Mouse (Mus musculus) erythroblast, embryonic 14.5 days (primary cell): ENCODE results near the gene Olfr1281. TPM values are rescaled to one million over a fixed set of nuclear protein-coding genes. Genes with fewer than 3 reads are reported as not detected.
"Not testable (repeated sequence)": the region's sequence is repeated elsewhere in the genome, so short reads cannot be mapped to it uniquely, and the experiment has no call there.

ENCODE experiments used
- H3K27me3 ChIP-seq: 2 replicates; pipeline ENCODE4 v1.6.1; 2012; ENCODE audit warnings: inconsistent platforms; ENCODE audit not compliant: control insufficient read depth
- H3K36me3 ChIP-seq: 2 replicates; pipeline ENCODE4 v1.6.1; 2012; ENCODE audit warnings: mild to moderate bottlenecking, inconsistent platforms; ENCODE audit not compliant: control insufficient read depth
- H3K4me1 ChIP-seq: 2 replicates; pipeline ENCODE4 v1.6.1; 2012; ENCODE audit warnings: inconsistent platforms; ENCODE audit not compliant: control insufficient read depth
- H3K4me3 ChIP-seq: replicated peaks from 2 replicates; pipeline ENCODE3; 2012; ENCODE audit warnings: moderate library complexity, mild to moderate bottlenecking, inconsistent platforms
- H3K9me3 ChIP-seq: 2 replicates; pipeline ENCODE4 v1.6.1; 2012; ENCODE audit warnings: low read length, inconsistent platforms, mixed read lengths; ENCODE audit not compliant: control insufficient read depth
- GATA1 ChIP-seq: IDR thresholded peaks from 2 replicates; pipeline ENCODE4 v1.6.1; 2012; ENCODE audit warnings: low read length, inconsistent platforms, mixed read lengths
- TAL1 ChIP-seq: IDR thresholded peaks from 3 replicates; pipeline ENCODE4 v1.6.1; 2012; ENCODE audit warnings: low read length, inconsistent platforms, mixed read lengths
- polyA plus RNA-seq: library from polyadenylated mRNA; stranded (reverse); fragments of >175 nt; gene quantifications from 2 replicates; pipeline ENCODE4 v1.2.3, GENCODE M21; 2012

Gene Olfr1281
- not detected in 2 replicates for polyA plus RNA-seq

GRCm38 (mm10) chr2:111326220-111326619 is at the start of gene Olfr1281:
TSS of gene Olfr1281 (plus strand) at chr2:111326520.
- Histone ChIP-seq H3K36me3 (no peaks in the 10 kb centered on the region), H3K4me1 (no peaks in the 10 kb centered on the region), H3K4me3 (no peak within 1 kb of the TSS), H3K27me3 (no peaks in the 10 kb centered on the region), H3K9me3 (no peaks in the 10 kb centered on the region)
- no peak for TF ChIP-seq TAL1
- TF ChIP-seq GATA1: no peak

GRCm38 (mm10) chr2:111289836-111290235 is 36.5 kb upstream of the Olfr1281 start, which contains the start of gene Olfr1278:
TSS of gene Olfr1278 (plus strand) at chr2:111290136.
- TF ChIP-seq TAL1: no peak
- no peak for TF ChIP-seq GATA1
- no peaks in the 10 kb centered on the region for H3K36me3 ChIP-seq
- H3K4me1 ChIP-seq: no peaks in the 10 kb centered on the region
- no peaks in the 10 kb centered on the region for H3K27me3 ChIP-seq
- H3K4me3 ChIP-seq: no peak within 1 kb of the TSS
- 0 out of 2 replicates have a peak, but pooled peaks cover 2% of the 10 kb centered on the region for H3K9me3 ChIP-seq

GRCm38 (mm10) chr2:111298541-111298940 is 27.8 kb upstream of the Olfr1281 start:
- H3K4me1 ChIP-seq: no peaks in the 10 kb centered on the region
- no peaks in the 10 kb centered on the region for H3K27me3 ChIP-seq
- H3K36me3 ChIP-seq: no peaks in the 10 kb centered on the region
- no peak overlapping the region for H3K4me3 ChIP-seq
- TF ChIP-seq TAL1: no peak
- TF ChIP-seq GATA1: no peak
- H3K9me3 ChIP-seq: peaks cover 3% of the 10 kb centered on the region; the same call in 1 of the 2 replicates

GRCm38 (mm10) chr2:111300374-111300773 is 25.9 kb upstream of the Olfr1281 start, which contains the start of gene Olfr1279:
TSS of gene Olfr1279 (plus strand) at chr2:111300635.
- Histone ChIP-seq H3K27me3 (no peaks in the 10 kb centered on the region), H3K9me3 (peaks cover 3% of the 10 kb centered on the region; the same call in 1 of the 2 replicates), H3K36me3 (no peaks in the 10 kb centered on the region), H3K4me1 (no peaks in the 10 kb centered on the region), H3K4me3 (no peak within 1 kb of the TSS)
- TF ChIP-seq GATA1: no peak
- TF ChIP-seq TAL1: no peak

GRCm38 (mm10) chr2:111313717-111314116 is 12.6 kb upstream of the Olfr1281 start, which contains the start of gene Olfr1280:
TSS of gene Olfr1280 (plus strand) at chr2:111314017.
- TF ChIP-seq GATA1: no peak
- TF ChIP-seq TAL1: no peak

GRCm38 (mm10) chr2:111333721-111334120 is 7.4 kb downstream of the Olfr1281 start:
- H3K4me1 ChIP-seq, H3K4me3 ChIP-seq, H3K36me3 ChIP-seq, H3K27me3 ChIP-seq, H3K9me3 ChIP-seq: not testable (repeated sequence)

More at GRCm38 (mm10) chr2:111313717-111314116, 12.6 kb upstream of the Olfr1281 start, which contains the start of gene Olfr1280:
- Histone ChIP-seq H3K4me1 (no peaks in the 10 kb centered on the region), H3K27me3 (no peaks in the 10 kb centered on the region), H3K9me3 (no peaks in the 10 kb centered on the region; the same call in 1 of the 2 replicates), H3K36me3 (no peaks in the 10 kb centered on the region), H3K4me3 (no peak within 1 kb of the TSS)

- TF ChIP-seq TAL1 (no peak), GATA1 (no peak)
- H3K4me3 ChIP-seq: no peak within 1 kb of the TSS
- H3K9me3 ChIP-seq: 0 out of 2 replicates have a peak, but pooled peaks cover 2% of the 10 kb centered on the region
- H3K36me3 ChIP-seq: no peaks in the 10 kb centered on the region
- H3K4me1 ChIP-seq: no peaks in the 10 kb centered on the region
- H3K27me3 ChIP-seq: no peaks in the 10 kb centered on the region
Observed at GRCm38 (mm10) chr2:111335976-111336375, 9.7 kb downstream of the Olfr1281 start, which contains the start of gene Olfr1282. TSS of gene Olfr1282 (minus strand) at chr2:111336076.

- TF ChIP-seq GATA1: no peak
- no peak for TF ChIP-seq TAL1
- Histone ChIP-seq H3K4me1 (no peaks in the 10 kb centered on the region), H3K4me3 (no peak within 1 kb of the TSS), H3K9me3 (no peaks in the 10 kb centered on the region), H3K36me3 (no peaks in the 10 kb centered on the region), H3K27me3 (no peaks in the 10 kb centered on the region)
Observed at GRCm38 (mm10) chr2:111366490-111366889, 40.2 kb downstream of the Olfr1281 start, which contains the start of gene Olfr1283. TSS of gene Olfr1283 (plus strand) at chr2:111366790.

- Histone ChIP-seq H3K4me1 (no peaks in the 10 kb centered on the region), H3K27me3 (no peaks in the 10 kb centered on the region), H3K36me3 (no peaks in the 10 kb centered on the region), H3K4me3 (no peak within 1 kb of the TSS), H3K9me3 (peaks cover 4% of the 10 kb centered on the region)
- TF ChIP-seq GATA1 (no peak), TAL1 (no peak)
Observed at GRCm38 (mm10) chr2:111375222-111375621, 48.9 kb downstream of the Olfr1281 start, which contains the start of gene Olfr1284. TSS of gene Olfr1284 (plus strand) at chr2:111375522.

Other genes starting within 250 kb of the Olfr1281 start
- gene Gm13941, start 220.5 kb upstream of the Olfr1281 start, polyA plus RNA-seq: not detected in 2 replicates
- not detected in 2 replicates for gene Gm15130, start 173.6 kb upstream of the Olfr1281 start, polyA plus RNA-seq
- not detected in 2 replicates for gene 4930430A15Rik, start 96.9 kb upstream of the Olfr1281 start, polyA plus RNA-seq
- gene Olfr1275, start 91.2 kb upstream of the Olfr1281 start, polyA plus RNA-seq: not detected in 2 replicates
- gene Olfr1276, start 72.0 kb upstream of the Olfr1281 start, polyA plus RNA-seq: not detected in 2 replicates
- not detected in 2 replicates for gene Olfr1277, start 52.4 kb upstream of the Olfr1281 start, polyA plus RNA-seq
- gene Olfr1278, start 36.4 kb upstream of the Olfr1281 start, polyA plus RNA-seq: not detected in 2 replicates
- not detected in 2 replicates for gene Olfr1279, start 25.9 kb upstream of the Olfr1281 start, polyA plus RNA-seq
- not detected in 2 replicates for gene Olfr1280, start 12.5 kb upstream of the Olfr1281 start, polyA plus RNA-seq
- gene Olfr1282, start 9.6 kb downstream of the Olfr1281 start, polyA plus RNA-seq: not detected in 2 replicates
- not detected in 2 replicates for gene Olfr1283, start 40.3 kb downstream of the Olfr1281 start, polyA plus RNA-seq
- gene Olfr1284, start 49.0 kb downstream of the Olfr1281 start, polyA plus RNA-seq: not detected in 2 replicates
- gene Olfr1286, start 96.6 kb downstream of the Olfr1281 start, polyA plus RNA-seq: not detected in 2 replicates
- not detected in 2 replicates for gene Olfr1287, start 122.6 kb downstream of the Olfr1281 start, polyA plus RNA-seq
- gene Olfr1288, start 147.6 kb downstream of the Olfr1281 start, polyA plus RNA-seq: not detected in 2 replicates
- gene Olfr1289, start 154.3 kb downstream of the Olfr1281 start, polyA plus RNA-seq: not detected in 2 replicates
- not detected in 2 replicates for gene Olfr1290, start 167.3 kb downstream of the Olfr1281 start, polyA plus RNA-seq
- gene Olfr1291-ps1, start 170.7 kb downstream of the Olfr1281 start, polyA plus RNA-seq: 0.01 TPM in 1 of 2 replicates, not detected in the other
- not detected in 2 replicates for gene Olfr1293-ps, start 198.7 kb downstream of the Olfr1281 start, polyA plus RNA-seq
- not detected in 2 replicates for gene Olfr1294, start 213.8 kb downstream of the Olfr1281 start, polyA plus RNA-seq
- not detected in 2 replicates for gene Olfr1295, start 243.2 kb downstream of the Olfr1281 start, polyA plus RNA-seq